Mouse (Mus musculus) megakaryocyte, embryonic 14.5 days (primary cell): ENCODE measurements at regions not wholly inside any gene's neighbourhood (a gene's known extent, or its start where the extent isn't known, plus 50 kb on each side); places are given as distances from the start of the nearest gene placed in this dataset.

ENCODE experiments used
- FLI1 ChIP-seq: IDR thresholded peaks from 2 replicates; pipeline ENCODE4 v1.6.1; 2012; ENCODE audit warnings: low read length, inconsistent platforms, mixed read lengths
- GATA1 ChIP-seq: IDR thresholded peaks from 3 replicates; pipeline ENCODE4 v1.6.1; 2012; ENCODE audit warnings: mixed read lengths, low read length, inconsistent platforms, borderline replicate concordance

GRCm38 (mm10) chr12:29348698-29349097 lies 179.5 kb upstream of the Myt1l start:
- TF ChIP-seq GATA1 (no peak), FLI1 (no peak)
